Mouse (Mus musculus) midbrain, embryonic 12.5 days (tissue): ENCODE results near the gene Ift57. TPM values are rescaled to one million over a fixed set of nuclear protein-coding genes. Genes with fewer than 3 reads are reported as not detected.

ENCODE experiments used
- polyA plus RNA-seq: library from polyadenylated mRNA; unstranded; fragments of >200 nt; fragmentation: Nextera tagmentation; extraction: Ambion mirVana; gene quantifications from 2 replicates; pipeline ENCODE4 v1.2.1, GENCODE M21; 2016

The Ift57 gene
- polyA plus RNA-seq, 1 experiment from 2014 or later: 40.3 TPM

Other genes starting within 250 kb of the Ift57 start
- gene Cd47, start 101.3 kb downstream of the Ift57 start, polyA plus RNA-seq: 65.2 and 71.6 TPM in 2 replicates